Mouse (Mus musculus) embryonic facial prominence, embryonic 15.5 days (tissue): ENCODE measurements around the gene Hoxc12. TPM values are rescaled to one million over a fixed set of nuclear protein-coding genes. Genes with fewer than 3 reads are reported as not detected.

Experiments
- ATAC-seq: fragments of 200-750 bp; cut with Nextera tagmentation; 2 replicates; pipeline ENCODE4 v1.8.0; 2017; ENCODE audit warnings: low read depth, moderate TSS enrichment; ENCODE audit not compliant: insufficient number of reproducible peaks, low FRiP score, low TSS enrichment
- H3K27ac ChIP-seq: fragments of 300-500 bp; sonication (generic); replicated peaks from 2 replicates; pipeline ENCODE4 v1.5.1; 2015; ENCODE audit warnings: mild to moderate bottlenecking, inconsistent platforms
- H3K27me3 ChIP-seq: fragments of 300-500 bp; sonication (generic); 2 replicates; pipeline ENCODE4 v1.6.1; 2015; ENCODE audit warnings: inconsistent platforms
- H3K36me3 ChIP-seq: fragments of 300-500 bp; sonication (generic); 2 replicates; pipeline ENCODE4 v1.6.1; 2015; ENCODE audit warnings: mild to moderate bottlenecking, inconsistent platforms
- H3K4me1 ChIP-seq: fragments of 300-500 bp; sonication (generic); 2 replicates; pipeline ENCODE4 v1.6.1; 2015; ENCODE audit warnings: inconsistent platforms
- H3K4me2 ChIP-seq: fragments of 300-500 bp; sonication (generic); replicated peaks from 2 replicates; pipeline ENCODE4 v1.6.1; 2015; ENCODE audit warnings: mild to moderate bottlenecking, inconsistent platforms
- H3K4me3 ChIP-seq: fragments of 300-500 bp; sonication (generic); replicated peaks from 2 replicates; pipeline ENCODE4 v1.5.1; 2015; ENCODE audit warnings: mild to moderate bottlenecking, inconsistent platforms
- H3K9ac ChIP-seq: fragments of 300-500 bp; sonication (generic); 2 replicates; pipeline ENCODE4 v1.6.1; 2015; ENCODE audit warnings: inconsistent platforms
- H3K9me3 ChIP-seq: fragments of 300-500 bp; sonication (generic); replicated peaks from 2 replicates; pipeline ENCODE4 v1.6.1; 2016; ENCODE audit warnings: inconsistent platforms
- WGBS: fragments of 180-500 bp; shearing (Covaris S2); methylation state at CpG from one replicate; pipeline ENCODE4 v1.1.7; 2015; 5-methylcytosine and 5-hydroxymethylcytosine counted together
- polyA plus RNA-seq: library from polyadenylated mRNA; unstranded; fragments of >200 nt; fragmentation: Nextera tagmentation; extraction: Ambion mirVana; gene quantifications from 2 replicates; pipeline ENCODE4 v1.2.1, GENCODE M21; 2015

The Hoxc12 gene
- polyA plus RNA-seq, 1 experiment from 2014 or later, result 0.21 TPM

DNA sequence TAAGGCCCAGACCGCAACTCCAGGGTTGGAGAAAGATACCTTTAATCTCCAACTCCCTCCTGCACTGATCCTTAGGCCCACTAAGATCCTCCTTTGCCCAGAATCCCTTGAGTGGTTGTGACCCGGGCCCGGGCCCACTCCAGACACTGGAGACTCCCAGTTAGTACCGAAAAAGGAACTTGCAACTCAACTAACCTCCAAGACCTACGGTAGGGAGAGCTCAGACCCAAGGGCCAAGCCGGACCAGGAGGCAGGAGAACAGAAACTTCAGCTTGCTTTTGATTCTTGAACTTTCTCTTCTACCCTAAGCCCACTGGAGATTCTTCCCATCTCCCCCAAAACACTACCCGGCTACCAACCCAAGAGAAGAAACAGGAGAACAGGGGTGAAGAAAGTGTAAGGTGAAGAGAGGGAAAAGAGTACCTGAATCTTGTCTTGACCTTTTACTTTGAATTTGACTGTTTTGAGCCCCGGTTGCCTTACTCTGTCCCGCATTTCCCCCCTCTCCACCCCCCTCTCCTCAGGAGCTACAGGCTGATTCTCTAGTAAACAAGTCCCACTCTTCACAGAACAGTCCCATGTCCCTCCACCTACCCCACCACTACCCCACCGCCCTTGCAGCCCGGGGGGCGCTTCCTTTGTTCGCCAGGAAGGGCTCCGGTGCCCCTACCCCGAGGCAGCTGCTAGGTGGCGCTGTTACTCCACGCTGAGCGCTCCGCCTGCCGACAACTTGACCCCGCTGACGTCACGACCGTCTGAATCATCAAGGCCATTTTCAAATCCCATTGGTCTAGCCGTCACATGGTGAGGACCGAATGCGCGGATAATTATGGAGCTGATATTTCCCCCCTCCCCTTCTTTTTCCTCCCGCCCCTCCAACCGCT, 29.6 kb downstream of the Hoxc12 start:
- peaks cover 96% of the 10 kb centered on the region for H3K27me3 ChIP-seq
- no peaks in the 10 kb centered on the region for H3K36me3 ChIP-seq
- peak overlapping the region; percentile 21 for H3K4me3 ChIP-seq
- no peaks in the 10 kb centered on the region for H3K9me3 ChIP-seq
- ATAC-seq, result peak; percentile 29; the same call in 1 of the 2 replicates
- peak overlapping the region; percentile 32 for H3K4me2 ChIP-seq
- H3K9ac ChIP-seq, result no peak overlapping the region
- no peak overlapping the region for H3K27ac ChIP-seq
- peaks cover 8% of the 10 kb centered on the region; the same call in 1 of the 2 replicates for H3K4me1 ChIP-seq
- whole genome bisulfite sequencing, result 4% methylated on average over 28 of the region's 30 CpGs

DNA sequence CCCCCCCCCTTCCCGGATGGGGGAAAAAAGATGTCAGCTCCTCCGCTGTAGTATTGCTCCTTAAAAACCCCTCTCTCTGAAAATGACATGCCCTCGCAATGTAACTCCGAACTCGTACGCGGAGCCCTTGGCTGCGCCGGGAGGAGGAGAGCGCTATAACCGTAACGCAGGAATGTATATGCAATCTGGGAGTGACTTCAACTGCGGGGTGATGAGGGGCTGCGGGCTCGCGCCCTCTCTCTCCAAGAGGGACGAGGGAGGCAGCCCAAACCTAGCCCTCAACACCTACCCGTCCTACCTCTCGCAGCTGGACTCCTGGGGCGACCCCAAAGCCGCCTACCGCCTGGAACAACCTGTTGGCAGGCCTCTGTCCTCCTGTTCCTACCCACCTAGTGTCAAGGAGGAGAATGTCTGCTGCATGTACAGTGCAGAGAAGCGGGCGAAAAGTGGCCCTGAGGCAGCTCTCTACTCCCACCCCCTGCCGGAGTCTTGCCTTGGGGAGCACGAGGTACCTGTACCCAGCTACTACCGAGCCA, 30.3 kb downstream of the Hoxc12 start, which contains the start of gene Hoxc10:
Hoxc10 (plus strand) TSS at position 21 of the 536 bp plus-strand sequence.
- Histone ChIP-seq H3K4me2 (peak within 1 kb of the TSS; percentile 32), H3K27me3 (peaks cover 97% of the 10 kb centered on the region), H3K9ac (no peak within 1 kb of the TSS), H3K36me3 (no peaks in the 10 kb centered on the region), H3K9me3 (no peaks in the 10 kb centered on the region), H3K4me3 (peak within 1 kb of the TSS; percentile 21), H3K27ac (no peak within 1 kb of the TSS), H3K4me1 (peaks cover 8% of the 10 kb centered on the region; the same call in 1 of the 2 replicates)
- ATAC-seq, result no peak; the same call in 1 of the 2 replicates
- 3% methylated on average over 27 of the region's 27 CpGs for WGBS

DNA sequence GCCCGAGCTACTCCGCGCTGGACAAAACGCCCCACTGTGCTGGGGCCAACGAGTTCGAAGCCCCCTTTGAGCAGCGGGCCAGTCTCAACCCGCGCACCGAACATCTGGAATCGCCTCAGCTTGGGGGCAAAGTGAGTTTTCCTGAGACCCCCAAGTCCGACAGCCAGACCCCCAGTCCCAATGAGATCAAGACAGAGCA, 30.7 kb downstream of the Hoxc12 start, which contains the start of gene Hoxc5:
Hoxc5 (plus strand) TSS at position 132 of the 199 bp plus-strand sequence.
- Histone ChIP-seq H3K27ac (no peak within 1 kb of the TSS), H3K9me3 (no peaks in the 10 kb centered on the region), H3K4me3 (peak within 1 kb of the TSS; percentile 21), H3K4me1 (peaks cover 8% of the 10 kb centered on the region; the same call in 1 of the 2 replicates), H3K27me3 (peaks cover 99% of the 10 kb centered on the region), H3K36me3 (no peaks in the 10 kb centered on the region), H3K9ac (no peak within 1 kb of the TSS), H3K4me2 (peak within 1 kb of the TSS; percentile 32)
- ATAC-seq, result no peak
- WGBS, result 5% methylated on average over 12 of the region's 12 CpGs

DNA sequence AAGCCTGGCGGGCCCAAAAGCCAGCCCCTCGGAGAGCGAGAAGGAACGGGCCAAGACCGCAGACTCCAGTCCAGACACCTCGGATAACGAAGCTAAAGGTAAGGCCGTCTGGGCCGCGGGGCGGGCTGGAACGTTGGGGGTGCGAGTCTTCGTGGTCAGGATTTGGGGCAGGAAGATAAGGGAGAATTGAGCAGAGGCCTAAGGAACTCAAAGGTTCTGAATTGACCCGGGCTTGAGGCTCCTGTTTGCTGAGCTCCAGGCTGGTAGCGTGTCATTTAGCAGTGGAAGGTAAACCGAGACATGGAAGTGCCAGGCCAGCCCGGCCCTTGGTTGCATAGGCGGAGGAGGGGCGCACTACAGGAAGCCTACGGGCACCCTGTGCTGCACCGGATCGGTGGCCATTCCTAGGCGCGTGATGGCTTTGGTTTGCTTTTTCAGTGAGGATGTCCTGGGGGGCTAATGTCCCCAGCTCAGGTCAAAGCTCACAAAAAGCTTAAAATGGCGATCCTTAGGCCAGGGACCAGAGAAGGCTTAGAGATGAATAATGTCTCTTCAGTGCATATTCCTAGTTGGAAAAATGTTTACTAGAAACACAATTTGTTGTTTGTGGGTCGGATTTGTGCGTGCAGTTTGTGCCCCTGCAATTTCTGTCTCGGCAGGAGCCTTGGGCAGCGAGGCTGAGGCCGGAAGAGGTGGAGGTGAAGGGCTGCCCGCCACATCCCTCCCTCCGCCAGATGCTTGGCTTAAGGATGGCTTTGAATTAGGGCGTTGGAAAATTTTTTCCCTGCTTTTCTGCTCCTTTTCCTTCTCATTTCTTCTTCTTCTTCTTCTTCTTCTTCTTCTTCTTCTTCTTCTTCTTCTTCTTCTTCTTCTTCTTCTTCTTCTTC, 31.2 kb downstream of the Hoxc12 start:
- Histone ChIP-seq H3K36me3 (no peaks in the 10 kb centered on the region), H3K4me3 (no peak overlapping the region), H3K9me3 (no peaks in the 10 kb centered on the region), H3K27me3 (peaks cover 99% of the 10 kb centered on the region), H3K4me1 (peaks cover 8% of the 10 kb centered on the region; the same call in 1 of the 2 replicates), H3K9ac (no peak overlapping the region), H3K4me2 (no peak overlapping the region), H3K27ac (no peak overlapping the region)
- ATAC-seq, result no peak
- 2% methylated on average over 34 of the region's 34 CpGs for WGBS

DNA sequence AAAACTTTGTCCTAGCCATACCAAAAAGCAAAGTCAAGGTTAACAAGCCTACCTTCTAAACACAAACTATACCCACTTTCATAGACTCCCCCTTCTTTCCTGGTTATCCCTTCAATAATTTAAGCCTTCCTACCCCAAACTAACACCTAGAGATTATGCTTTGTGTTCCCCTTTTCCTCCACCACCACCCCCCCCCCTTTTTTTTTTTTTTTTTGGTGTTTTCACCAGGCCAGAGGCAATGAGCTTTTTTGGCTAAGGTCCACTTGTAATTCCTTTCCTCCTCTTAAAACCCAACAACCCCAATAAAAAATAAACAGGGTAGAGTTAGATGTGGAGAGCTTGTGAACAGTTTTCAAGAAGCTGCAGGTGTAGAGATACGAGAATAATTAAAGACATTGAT, 32.7 kb downstream of the Hoxc12 start:
- no peaks in the 10 kb centered on the region for H3K36me3 ChIP-seq
- WGBS, result 37% methylated on average over 1 of the region's 1 CpGs
- no peaks in the 10 kb centered on the region for H3K9me3 ChIP-seq
- peaks cover 8% of the 10 kb centered on the region; the same call in 1 of the 2 replicates for H3K4me1 ChIP-seq
- no peak for ATAC-seq
- H3K4me3 ChIP-seq, result no peak overlapping the region
- H3K4me2 ChIP-seq, result no peak overlapping the region
- no peak overlapping the region for H3K27ac ChIP-seq
- H3K27me3 ChIP-seq, result peaks cover 99% of the 10 kb centered on the region
- no peak overlapping the region for H3K9ac ChIP-seq

DNA sequence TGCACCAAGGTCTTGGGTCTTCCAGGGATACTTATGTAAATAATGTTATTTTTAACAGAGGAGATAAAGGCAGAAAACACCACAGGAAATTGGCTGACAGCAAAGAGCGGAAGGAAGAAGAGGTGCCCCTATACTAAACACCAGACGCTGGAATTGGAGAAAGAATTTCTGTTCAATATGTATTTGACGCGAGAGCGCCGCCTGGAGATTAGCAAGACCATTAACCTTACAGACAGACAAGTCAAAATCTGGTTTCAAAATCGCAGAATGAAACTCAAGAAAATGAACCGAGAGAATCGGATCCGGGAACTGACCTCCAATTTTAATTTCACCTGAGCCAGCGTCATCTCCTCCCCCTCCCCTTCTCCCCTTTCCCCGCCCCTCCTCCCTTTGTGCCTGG, 34.2 kb downstream of the Hoxc12 start:
- Histone ChIP-seq H3K27me3 (peaks cover 99% of the 10 kb centered on the region), H3K27ac (no peak overlapping the region), H3K4me1 (peaks cover 8% of the 10 kb centered on the region; the same call in 1 of the 2 replicates), H3K9me3 (no peaks in the 10 kb centered on the region), H3K9ac (no peak overlapping the region), H3K4me3 (no peak overlapping the region), H3K36me3 (no peaks in the 10 kb centered on the region), H3K4me2 (no peak overlapping the region)
- 1% methylated on average over 12 of the region's 12 CpGs for whole genome bisulfite sequencing
- ATAC-seq, result no peak

DNA sequence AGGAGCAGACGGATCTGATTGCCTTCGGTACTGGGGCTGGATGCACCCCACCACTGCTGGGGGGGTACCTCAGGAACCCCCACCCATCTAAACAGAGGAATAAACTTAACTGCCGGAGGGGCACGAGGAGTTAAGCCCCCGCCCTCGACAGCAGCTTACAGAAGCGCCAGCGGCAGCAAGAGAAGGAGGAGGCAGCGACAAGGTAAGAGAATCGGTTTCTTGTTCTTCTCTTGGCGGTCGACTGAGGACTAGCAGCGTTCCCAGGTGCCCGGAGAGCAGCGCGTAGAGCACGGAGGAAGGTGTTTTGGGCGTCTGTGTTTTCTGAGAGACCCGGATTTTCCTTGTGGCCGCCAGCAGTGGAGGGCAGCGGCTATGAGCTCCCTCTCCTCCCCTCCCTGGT, 35.7 kb downstream of the Hoxc12 start:
- H3K9ac ChIP-seq, result no peak overlapping the region
- H3K9me3 ChIP-seq, result no peaks in the 10 kb centered on the region
- peaks cover 99% of the 10 kb centered on the region for H3K27me3 ChIP-seq
- H3K36me3 ChIP-seq, result no peaks in the 10 kb centered on the region
- peaks cover 7% of the 10 kb centered on the region; the same call in 1 of the 2 replicates for H3K4me1 ChIP-seq
- WGBS, result 2% methylated on average over 21 of the region's 21 CpGs
- H3K4me3 ChIP-seq, result no peak overlapping the region
- H3K27ac ChIP-seq, result no peak overlapping the region
- ATAC-seq, result no peak
- H3K4me2 ChIP-seq, result no peak overlapping the region

GRCm38 (mm10) chr15:102972753-102973152, 36.2 kb downstream of the Hoxc12 start:
- no peak overlapping the region for H3K9ac ChIP-seq
- no peak overlapping the region for H3K27ac ChIP-seq
- H3K36me3 ChIP-seq, result no peaks in the 10 kb centered on the region
- peaks cover 99% of the 10 kb centered on the region for H3K27me3 ChIP-seq
- no peaks in the 10 kb centered on the region for H3K9me3 ChIP-seq
- WGBS, result 6% methylated on average over 6 of the region's 6 CpGs
- H3K4me1 ChIP-seq, result peaks cover 10% of the 10 kb centered on the region; the same call in 1 of the 2 replicates
- no peak overlapping the region for H3K4me2 ChIP-seq
- no peak for ATAC-seq
- no peak overlapping the region for H3K4me3 ChIP-seq

GRCm38 (mm10) chr15:102975034-102975433, 38.5 kb downstream of the Hoxc12 start:
- Histone ChIP-seq H3K4me2 (no peak overlapping the region), H3K4me1 (peaks cover 10% of the 10 kb centered on the region; the same call in 1 of the 2 replicates), H3K27ac (no peak overlapping the region), H3K9me3 (no peaks in the 10 kb centered on the region), H3K36me3 (no peaks in the 10 kb centered on the region), H3K4me3 (no peak overlapping the region), H3K27me3 (peaks cover 100% of the 10 kb centered on the region), H3K9ac (no peak overlapping the region)
- no peak for ATAC-seq
- WGBS, result 6% methylated on average over 7 of the region's 7 CpGs

DNA sequence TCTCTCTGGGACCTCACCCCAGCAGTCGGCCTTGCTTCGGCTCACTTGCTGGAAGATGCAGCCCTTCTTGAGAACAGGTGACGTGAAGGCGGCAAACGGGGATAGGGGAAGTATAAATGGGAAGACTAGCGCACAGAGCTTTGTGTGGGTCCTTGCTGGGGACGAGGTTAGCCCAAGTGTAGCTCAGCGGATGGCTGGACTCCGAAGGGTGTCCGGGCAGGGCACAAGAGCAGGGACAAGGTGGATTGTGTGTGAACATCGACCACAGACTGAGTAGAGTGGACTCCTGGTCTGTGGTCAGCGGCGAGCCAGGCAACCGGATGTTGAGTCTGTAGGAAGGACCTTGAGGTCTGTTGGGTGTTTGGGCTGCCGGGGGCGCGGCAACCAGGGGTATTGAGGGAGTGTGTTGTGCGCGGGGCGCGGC, 39.1 kb downstream of the Hoxc12 start:
- ATAC-seq, result no peak; the same call in 1 of the 2 replicates
- WGBS, result 2% methylated on average over 21 of the region's 21 CpGs
- Histone ChIP-seq H3K27ac (no peak overlapping the region), H3K9me3 (no peaks in the 10 kb centered on the region), H3K4me2 (no peak overlapping the region), H3K9ac (no peak overlapping the region), H3K4me3 (no peak overlapping the region), H3K27me3 (peaks cover 100% of the 10 kb centered on the region), H3K4me1 (peaks cover 10% of the 10 kb centered on the region; the same call in 1 of the 2 replicates), H3K36me3 (no peaks in the 10 kb centered on the region)

GRCm38 (mm10) chr15:102976171-102976570, 39.6 kb downstream of the Hoxc12 start, which contains the start of gene Hoxc9:
Hoxc9 (plus strand) TSS chr15:102976439.
- H3K4me1 ChIP-seq, result peaks cover 10% of the 10 kb centered on the region; the same call in 1 of the 2 replicates
- no peak for ATAC-seq
- no peak within 1 kb of the TSS for H3K27ac ChIP-seq
- H3K4me3 ChIP-seq, result peak within 1 kb of the TSS; percentile 19
- H3K9me3 ChIP-seq, result no peaks in the 10 kb centered on the region
- H3K36me3 ChIP-seq, result no peaks in the 10 kb centered on the region
- no peak within 1 kb of the TSS for H3K9ac ChIP-seq
- H3K27me3 ChIP-seq, result peaks cover 100% of the 10 kb centered on the region
- 4% methylated on average over 19 of the region's 20 CpGs for WGBS
- peak within 1 kb of the TSS; percentile 12 for H3K4me2 ChIP-seq
